Mouse (Mus musculus) activated CD4-positive, CD25-positive, alpha-beta regulatory T cell (primary cell): ENCODE data around the gene Avil. TPM values are rescaled to one million over a fixed set of nuclear protein-coding genes. Genes with fewer than 3 reads are reported as not detected.

Experiments used
- polyA plus RNA-seq, 2 experiments: library from polyadenylated mRNA; unstranded; fragments of 100-300 nt; shearing (Covaris generic); gene quantifications; one replicate each; pipeline ENCODE4 v1.2.1; 2017

Gene Avil
- under 1 TPM; 0.21 to 0.35 TPM for polyA plus RNA-seq

GRCm38 (mm10) chr10:127000529-127000928, at the start of gene Avil:
Gene Avil, plus strand, starts transcription at chr10:127000709.

GRCm38 (mm10) chr10:126978277-126978994, 22.1 kb upstream of the Avil start, which contains the start of gene Ctdsp2:
Gene Ctdsp2, plus strand, starts transcription at chr10:126978717.

GRCm38 (mm10) chr10:127030336-127031296, 30.1 kb downstream of the Avil start, which contains the start of gene Tsfm:
Gene Tsfm, minus strand, starts transcription at chr10:127030840.

GRCm38 (mm10) chr10:127041274-127041766, 40.8 kb downstream of the Avil start, which contains the start of the genes Mettl1 and Eef1akmt3:
Gene Mettl1, plus strand, starts transcription at chr10:127041414.
Gene Eef1akmt3, minus strand, starts transcription at chr10:127041513.

GRCm38 (mm10) chr10:127047954-127048353, 47.4 kb downstream of the Avil start, which contains the start of gene Cyp27b1:
Gene Cyp27b1, plus strand, starts transcription at chr10:127048250.

GRCm38 (mm10) chr10:127059968-127060916, 59.7 kb downstream of the Avil start, which contains the start of gene March9:
Gene March9, minus strand, starts transcription at chr10:127060184.

GRCm38 (mm10) chr10:127063239-127063872, 62.8 kb downstream of the Avil start, which contains the start of gene Cdk4:
Gene Cdk4, plus strand, starts transcription at chr10:127063534.

Other genes with a start within 250 kb of the Avil start
- 10 to 100 TPM; 16.9 to 19.5 TPM for gene Atp23, start 99.4 kb upstream of the Avil start, polyA plus RNA-seq
- gene Ctdsp2, start 22.0 kb upstream of the Avil start, polyA plus RNA-seq = 10 to 100 TPM; 28.5 to 35.2 TPM
- gene Tsfm, start 30.1 kb downstream of the Avil start, polyA plus RNA-seq = 10 to 100 TPM; 48.9 to 53.1 TPM
- 10 to 100 TPM; 13.3 to 24.3 TPM for gene Mettl1, start 40.7 kb downstream of the Avil start, polyA plus RNA-seq
- under 1 TPM in 1 of 2 experiments, not detected in 1; 0.17 TPM for gene Eef1akmt3, start 40.8 kb downstream of the Avil start, polyA plus RNA-seq
- gene Cyp27b1, start 47.5 kb downstream of the Avil start, polyA plus RNA-seq = not detected
- 1 to 10 TPM; 1.2 to 2.0 TPM for gene March9, start 59.5 kb downstream of the Avil start, polyA plus RNA-seq
- gene Cdk4, start 62.8 kb downstream of the Avil start, polyA plus RNA-seq = 100 to 1,000 TPM; 274 to 361 TPM
- 10 to 100 TPM; 75.9 to 85.8 TPM for gene Tspan31, start 69.6 kb downstream of the Avil start, polyA plus RNA-seq
- 10 to 100 TPM; 26.8 to 27.8 TPM for gene Agap2, start 74.6 kb downstream of the Avil start, polyA plus RNA-seq
- 100 to 1,000 TPM in 1 of 2 experiments, 10 to 100 TPM in 1; 79.4 to 157 TPM for gene Os9, start 120.4 kb downstream of the Avil start, polyA plus RNA-seq
- gene B4galnt1, start 164.5 kb downstream of the Avil start, polyA plus RNA-seq = 100 to 1,000 TPM; 428 to 622 TPM
- gene Slc26a10, start 179.9 kb downstream of the Avil start, polyA plus RNA-seq = 1 to 10 TPM; 3.8 to 5.6 TPM
- under 1 TPM; 0.39 to 0.73 TPM for gene Arhgef25, start 189.4 kb downstream of the Avil start, polyA plus RNA-seq
- 100 to 1,000 TPM in 1 of 2 experiments, 10 to 100 TPM in 1; 75.0 to 110 TPM for gene Dtx3, start 195.0 kb downstream of the Avil start, polyA plus RNA-seq
- gene Pip4k2c, start 210.9 kb downstream of the Avil start, polyA plus RNA-seq = 10 to 100 TPM; 25.1 to 33.8 TPM